9 mouse cellular contexts compared by ENCODE assay signal in genomic region chrX:139217776-139218175, GRCm38 (mm10). TPM values are rescaled to one million over a fixed set of nuclear protein-coding genes. Genes with fewer than 3 reads are reported as not detected.
A peak's percentile ranks its signal among the peaks of the same experiment; 100 is the strongest.
DNase-seq lines count a peak whose midpoint lies in the region; ATAC-seq and TF ChIP-seq lines count a peak whose summit lies in the region.
"Had no signal": no experiment of that assay in that cellular context is flagged by ENCODE, and none has a peak within 500 bp of the region (broad histone marks: within the 10 kb centered on the region; RNA-seq: fewer than 3 reads in every experiment).

No protein-coding gene starts in this region.

- WGBS in lung, embryonic 16.5 days = 45% methylated on average over 10 of the region's 10 CpGs
- WGBS in lung, adult 2 months = 65% methylated on average over 10 of the region's 10 CpGs
- WGBS in hindbrain, embryonic 12.5 days = 46% methylated on average over 10 of the region's 10 CpGs
- WGBS in limb, embryonic 12.5 days = 70% methylated on average over 10 of the region's 10 CpGs
- 55% methylated on average over 10 of the region's 10 CpGs for WGBS in stomach, embryonic 15.5 days

- H3K36me3 ChIP-seq in lung, embryonic 16.5 days (ENCODE audit: control insufficient read depth, insufficient read depth, low read length) = no peaks in the 10 kb centered on the region
- H3K36me3 ChIP-seq in hindbrain, embryonic 12.5 days = no peaks in the 10 kb centered on the region
- no peaks in the 10 kb centered on the region for H3K36me3 ChIP-seq in limb, embryonic 12.5 days
- H3K36me3 ChIP-seq in stomach, embryonic 15.5 days = no peaks in the 10 kb centered on the region

- H3K4me1 ChIP-seq in lung, embryonic 16.5 days (replicated peaks; ENCODE audit: control insufficient read depth, insufficient read depth, low read length) = no peaks in the 10 kb centered on the region
- no peaks in the 10 kb centered on the region for H3K4me1 ChIP-seq in lung, adult 2 months (ENCODE audit: control insufficient read depth, insufficient read depth, low read length)
- no peaks in the 10 kb centered on the region; the same call in 1 of the 2 replicates for H3K4me1 ChIP-seq in hindbrain, embryonic 12.5 days
- H3K4me1 ChIP-seq in limb, embryonic 12.5 days (replicated peaks) = no peaks in the 10 kb centered on the region
- H3K4me1 ChIP-seq in stomach, embryonic 15.5 days = no peaks in the 10 kb centered on the region

- TF ChIP-seq CTCF in lung, adult 2 months (IDR thresholded peaks at IDR 0.05; ENCODE audit: insufficient read depth, low read length) = no peak

- H3K9me3 ChIP-seq in lung, embryonic 16.5 days (ENCODE audit: control insufficient read depth, low read length) = no peaks in the 10 kb centered on the region
- no peaks in the 10 kb centered on the region for H3K9me3 ChIP-seq in hindbrain, embryonic 12.5 days (replicated peaks)
- H3K9me3 ChIP-seq in limb, embryonic 12.5 days = no peaks in the 10 kb centered on the region
- no peaks in the 10 kb centered on the region for H3K9me3 ChIP-seq in stomach, embryonic 15.5 days

- peak overlapping the region; percentile 49 for H3K4me2 ChIP-seq in lung, embryonic 16.5 days (ENCODE audit: low read depth, low read length)
- H3K4me2 ChIP-seq in hindbrain, embryonic 12.5 days (replicated peaks) = peak overlapping the region; percentile 45
- peak overlapping the region; percentile 49 for H3K4me2 ChIP-seq in limb, embryonic 12.5 days
- H3K4me2 ChIP-seq in stomach, embryonic 15.5 days = peak overlapping the region; percentile 47

- no peak for DNase-seq in lung, adult 2 months
- DNase-seq in left cerebral cortex, postnatal 14 days (ENCODE audit: low spot score in 2 of 2) = no peak
- DNase-seq in gastrocnemius, postnatal 36 days = no peak

- TF ChIP-seq POLR2A in lung, adult 2 months (IDR thresholded peaks at IDR 0.05; ENCODE audit: borderline replicate concordance, extremely low read depth, low read depth, low read length) = no peak

- H3K9ac ChIP-seq in lung, embryonic 16.5 days (ENCODE audit: low read length) = peak overlapping the region; percentile 56
- no peak overlapping the region for H3K9ac ChIP-seq in hindbrain, embryonic 12.5 days
- no peak overlapping the region for H3K9ac ChIP-seq in limb, embryonic 12.5 days (replicated peaks)
- H3K9ac ChIP-seq in stomach, embryonic 15.5 days = no peak overlapping the region

- peak; percentile 52; the same call in 1 of the 2 replicates for ATAC-seq in lung, embryonic 16.5 days (ENCODE audit: low read depth)
- ATAC-seq in hindbrain, embryonic 12.5 days (ENCODE audit: low FRiP score) = no peak
- no peak for ATAC-seq in limb, embryonic 12.5 days (ENCODE audit: insufficient number of reproducible peaks, insufficient read depth, low FRiP score, low TSS enrichment, low read depth)
- ATAC-seq in stomach, embryonic 15.5 days (ENCODE audit: insufficient read depth, low FRiP score, low read depth) = no peak
- no peak for ATAC-seq in frontal cortex, adult (ENCODE audit: low TSS enrichment)

- H3K4me3 ChIP-seq in lung, embryonic 16.5 days (ENCODE audit: low read length) = peak overlapping the region; percentile 49
- H3K4me3 ChIP-seq in lung, adult 2 months (replicated peaks; ENCODE audit: extremely low read depth, low read depth, low read length) = no peak overlapping the region
- H3K4me3 ChIP-seq in hindbrain, embryonic 12.5 days = peak overlapping the region; percentile 34
- H3K4me3 ChIP-seq in limb, embryonic 12.5 days (replicated peaks) = peak overlapping the region; percentile 36
- peak overlapping the region; percentile 36; the same call in 1 of the 2 replicates for H3K4me3 ChIP-seq in stomach, embryonic 15.5 days (replicated peaks)

- intact Hi-C loops in left cerebral cortex, postnatal 14 days (cut with DNase I) = loop anchor here (10.0 kb wide), 1 partner anchor 147 kb away; no protein-coding TSS in a partner anchor
- intact Hi-C loops in gastrocnemius, postnatal 36 days (cut with DNase I) = no loop called here

- no peaks in the 10 kb centered on the region for H3K27me3 ChIP-seq in lung, embryonic 16.5 days (ENCODE audit: control insufficient read depth, insufficient read depth, low read depth, low read length)
- H3K27me3 ChIP-seq in hindbrain, embryonic 12.5 days = no peaks in the 10 kb centered on the region
- peaks cover 3% of the 10 kb centered on the region; the same call in 1 of the 2 replicates for H3K27me3 ChIP-seq in limb, embryonic 12.5 days
- no peaks in the 10 kb centered on the region for H3K27me3 ChIP-seq in stomach, embryonic 15.5 days (replicated peaks)

- peak overlapping the region; percentile 69 for H3K27ac ChIP-seq in lung, embryonic 16.5 days (ENCODE audit: low read length)
- no peak overlapping the region for H3K27ac ChIP-seq in hindbrain, embryonic 12.5 days
- no peak overlapping the region for H3K27ac ChIP-seq in limb, embryonic 12.5 days
- H3K27ac ChIP-seq in stomach, embryonic 15.5 days = no peak overlapping the region

RNA-seq across cellular contexts. Expression of gene Mum1l1, which starts 7.9 kb away (rescaled TPM):
- 41.4 and 45.6 TPM in 2 replicates for polyA plus RNA-seq in lung, embryonic 16.5 days (2015; fragmentation: Nextera tagmentation; extraction: Ambion mirVana)
- polyA plus RNA-seq in lung, adult 2 months (2012; rRNA removed) = 0.54 and 1.2 TPM in 2 replicates
- 14.9 and 20.1 TPM in 2 replicates for polyA plus RNA-seq in hindbrain, embryonic 12.5 days (2016; fragmentation: Nextera tagmentation; extraction: Ambion mirVana)
- 36.3 and 41.0 TPM in 2 replicates for polyA plus RNA-seq in limb, embryonic 12.5 days (2016; fragmentation: Nextera tagmentation; extraction: Ambion mirVana)
- polyA plus RNA-seq in stomach, embryonic 15.5 days (2015; fragmentation: Nextera tagmentation; extraction: Ambion mirVana) = 14.2 and 14.8 TPM in 2 replicates
- total RNA-seq in left cerebral cortex, postnatal 14 days (2021) = 1 to 10 TPM; 3.1 to 3.2 TPM
- total RNA-seq in gastrocnemius, postnatal 36 days (2021) = 1 to 10 TPM; 3.2 to 4.2 TPM
- polyA plus RNA-seq: erythroblast, embryonic 14.5 days had no signal

RNA-seq across cellular contexts. Expression of gene 4933428M09Rik, which starts 38.7 kb away (rescaled TPM):
- not detected in 2 replicates for polyA plus RNA-seq in lung, embryonic 16.5 days (2015; fragmentation: Nextera tagmentation; extraction: Ambion mirVana)
- not detected in 2 replicates for polyA plus RNA-seq in lung, adult 2 months (2012; rRNA removed)
- not detected in 2 replicates for polyA plus RNA-seq in hindbrain, embryonic 12.5 days (2016; fragmentation: Nextera tagmentation; extraction: Ambion mirVana)
- not detected in 2 replicates for polyA plus RNA-seq in limb, embryonic 12.5 days (2016; fragmentation: Nextera tagmentation; extraction: Ambion mirVana)
- polyA plus RNA-seq in stomach, embryonic 15.5 days (2015; fragmentation: Nextera tagmentation; extraction: Ambion mirVana) = not detected in 2 replicates
- not detected for total RNA-seq in left cerebral cortex, postnatal 14 days (2021)
- total RNA-seq in gastrocnemius, postnatal 36 days (2021) = not detected
- polyA plus RNA-seq: erythroblast, embryonic 14.5 days had no signal
